Mouse (Mus musculus): ENCODE data around the gene Hdac8. TPM values are rescaled to one million over a fixed set of nuclear protein-coding genes. Genes with fewer than 3 reads are reported as not detected.

Gene Hdac8
- 7.4 TPM for polyA plus RNA-seq (2014; fragmentation: Illumina TruSeq; extraction: RNeasy Lipid Tissue Mini Kit (QIAGEN cat#74804); ENCODE audit: low read depth, low replicate concordance)

DNA sequence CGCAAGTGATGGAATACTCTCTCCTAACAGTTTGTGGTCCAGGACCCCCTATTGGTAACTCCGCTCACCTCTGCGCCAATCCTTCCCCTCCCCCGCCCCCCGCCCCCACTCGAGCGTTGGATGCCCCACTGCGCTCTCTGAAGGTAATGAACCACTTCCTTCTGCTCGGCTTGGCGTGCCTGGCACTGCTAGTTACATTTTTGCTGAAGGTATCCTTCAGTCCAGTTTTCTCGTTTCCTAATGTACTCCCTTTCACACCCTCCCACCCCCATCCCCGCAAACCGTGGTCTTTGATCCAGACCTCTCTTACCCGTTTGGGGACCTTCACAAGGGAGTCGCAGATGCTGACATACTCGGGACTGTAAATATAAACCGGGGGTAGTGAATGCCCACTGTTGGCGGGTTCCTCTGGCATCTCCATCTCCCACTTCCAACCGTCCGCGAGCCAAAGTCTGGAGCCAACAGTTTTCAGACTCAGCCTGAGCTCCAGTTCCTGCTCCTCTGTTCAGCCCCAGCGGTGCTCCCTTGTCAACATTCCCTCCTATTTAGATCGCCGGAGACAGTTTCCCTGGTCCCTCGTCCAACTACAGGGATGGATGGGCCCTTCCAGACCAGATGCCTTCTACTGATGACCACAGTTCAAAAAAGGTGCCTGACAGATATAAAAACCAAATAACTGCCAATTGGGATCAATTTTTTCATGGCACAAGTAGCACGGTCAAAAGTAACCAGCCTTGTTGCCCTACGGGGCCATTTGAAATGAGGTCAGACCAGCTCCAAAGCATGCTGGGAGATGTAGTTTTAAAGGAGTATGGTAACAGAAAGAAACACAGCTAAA is at the start of gene Hdac8:
Gene Hdac8 (minus strand): TSS at position 716 of the 838 bp plus-strand sequence.

DNA sequence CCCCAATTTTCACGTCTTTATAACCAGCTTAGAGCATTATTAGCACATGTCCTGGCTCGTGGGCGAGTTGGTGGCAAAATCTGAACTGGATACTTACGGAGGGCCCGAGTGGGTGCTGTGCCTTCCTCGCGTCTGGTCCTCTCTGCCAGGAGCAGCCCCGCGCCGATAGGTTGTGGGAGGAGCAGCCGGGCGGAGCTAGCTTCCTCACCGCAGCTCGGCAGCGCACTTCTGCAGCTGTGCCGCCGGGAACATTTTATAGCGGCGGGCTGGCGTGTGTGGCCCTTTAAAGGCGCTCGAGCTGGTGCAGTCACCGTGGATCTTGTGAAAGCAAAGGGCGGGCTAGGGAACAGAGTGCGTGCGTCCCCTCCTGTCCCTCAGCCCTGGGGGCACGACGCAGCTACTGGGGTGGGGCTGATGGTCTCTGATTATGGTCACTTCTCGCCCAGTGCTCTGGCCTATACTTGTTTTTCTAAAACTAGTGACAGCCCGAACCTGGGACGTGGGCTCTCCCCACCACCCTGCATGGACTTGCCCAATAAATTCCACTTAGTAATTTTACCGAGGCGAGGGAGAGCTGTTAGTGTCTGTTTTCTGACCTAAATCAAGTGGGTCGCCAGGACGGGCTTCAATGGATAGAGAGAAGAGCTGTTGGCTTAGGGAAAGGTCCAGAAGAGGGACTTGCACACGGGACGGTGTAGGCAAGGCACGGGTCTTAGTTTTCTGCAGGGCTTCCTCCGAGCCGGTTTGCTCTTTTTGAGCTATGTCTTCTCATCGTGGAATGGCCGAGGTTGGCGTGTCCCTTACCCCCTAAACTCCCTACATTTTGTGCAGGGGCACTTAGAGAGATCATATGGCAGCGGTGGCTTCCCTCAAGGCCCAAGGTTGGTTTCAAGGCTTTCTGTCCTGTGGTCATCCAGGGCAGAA is 253.0 kb downstream of the Hdac8 start, which contains the start of gene Cited1:
Gene Cited1 (minus strand): TSS at position 245 of the 924 bp plus-strand sequence.

Other genes with a start within 250 kb of the Hdac8 start
- 10.2 TPM for gene Phka1, start 138.9 kb upstream of the Hdac8 start, polyA plus RNA-seq (2014; fragmentation: Illumina TruSeq; extraction: RNeasy Lipid Tissue Mini Kit (QIAGEN cat#74804); ENCODE audit: low read depth, low replicate concordance)
- gene Gm3880, start 181.6 kb upstream of the Hdac8 start, polyA plus RNA-seq (2014; fragmentation: Illumina TruSeq; extraction: RNeasy Lipid Tissue Mini Kit (QIAGEN cat#74804); ENCODE audit: low read depth, low replicate concordance), result not detected
- gene Gm9112, start 202.3 kb upstream of the Hdac8 start, polyA plus RNA-seq (2014; fragmentation: Illumina TruSeq; extraction: RNeasy Lipid Tissue Mini Kit (QIAGEN cat#74804); ENCODE audit: low read depth, low replicate concordance), result 1.5 TPM
- gene Dmrtc1b, start 202.5 kb upstream of the Hdac8 start, polyA plus RNA-seq (2014; fragmentation: Illumina TruSeq; extraction: RNeasy Lipid Tissue Mini Kit (QIAGEN cat#74804); ENCODE audit: low read depth, low replicate concordance), result 0.52 TPM

Measured in adipose tissue, adult 10 weeks (tissue).